Mouse (Mus musculus) CH12.LX (cell line): ENCODE measurements around the gene AU041133.
"Not testable (repeated sequence)": the region's sequence is repeated elsewhere in the genome, so short reads cannot be mapped to it uniquely, and the experiment has no call there.

Experiments used
- BHLHE40 ChIP-seq: IDR thresholded peaks from 2 replicates; pipeline ENCODE4 v1.6.1; 2011; ENCODE audit warnings: mild to moderate bottlenecking, low read depth, low read length, improper control_type of control experiment
- CHD2 ChIP-seq: IDR thresholded peaks from 2 replicates; pipeline ENCODE4 v1.6.1; 2011; ENCODE audit warnings: low read length, improper control_type of control experiment
- CTCF ChIP-seq, 2 experiments: IDR thresholded peaks in 1 of 2; conservative IDR thresholded peaks in 1 of 2; 2 replicates each; pipeline ENCODE4 v1.5.1; 2011 to 2012; ENCODE audit warnings: low read depth in 2 of 2, low read length in 2 of 2, improper control_type of control experiment in 1 of 2, inconsistent platforms in 1 of 2, mild to moderate bottlenecking in 1 of 2, moderate library complexity in 1 of 2
- ELF1 ChIP-seq: IDR thresholded peaks from 2 replicates; pipeline ENCODE4 v1.6.1; 2014; ENCODE audit warnings: low read depth, mild to moderate bottlenecking, inconsistent platforms, low read length, improper control_type of control experiment
- HCFC1 ChIP-seq: IDR thresholded peaks from 2 replicates; pipeline ENCODE4 v1.6.1; 2012; ENCODE audit warnings: low read depth, mild to moderate bottlenecking, inconsistent platforms, low read length, improper control_type of control experiment
- POLR2A ChIP-seq: IDR thresholded peaks from 2 replicates; pipeline ENCODE4 v1.6.1; 2011; ENCODE audit warnings: low read depth, mild to moderate bottlenecking, improper control_type of control experiment, low read length
- RCOR1 ChIP-seq: conservative IDR thresholded peaks from 2 replicates; pipeline ENCODE4 v1.6.1; 2012; ENCODE audit warnings: low read depth, mild to moderate bottlenecking, inconsistent platforms, low read length, improper control_type of control experiment
- TCF12 ChIP-seq: IDR thresholded peaks from 2 replicates; pipeline ENCODE4 v1.6.1; 2014; ENCODE audit warnings: low read depth, mild to moderate bottlenecking, inconsistent platforms, low read length, improper control_type of control experiment
- UBTF ChIP-seq: IDR thresholded peaks from 2 replicates; pipeline ENCODE4 v1.6.1; 2012; ENCODE audit warnings: low read depth, mild to moderate bottlenecking, inconsistent platforms, low read length, improper control_type of control experiment, moderate library complexity
- ZNF384 ChIP-seq: IDR thresholded peaks from 2 replicates; pipeline ENCODE4 v1.6.1; 2012; ENCODE audit warnings: low read depth, low read length, improper control_type of control experiment, inconsistent platforms

- TF ChIP-seq ELF1: peak; percentile 73
- TF ChIP-seq ZNF384; CTCF (conservative IDR thresholded peaks at IDR 0.05 in 1 of 2, IDR thresholded peaks at IDR 0.05 in 1 of 2; ENCODE audit: low read depth in 2 of 2, low read length in 2 of 2); BHLHE40; UBTF; RCOR1: not testable (repeated sequence)
- peak; percentile 66 for TF ChIP-seq CHD2
- 0 out of 2 replicates have a peak, but pooled peaks have one; percentile 7 for TF ChIP-seq TCF12
- peak; percentile 68 for TF ChIP-seq HCFC1
- TF ChIP-seq POLR2A: peak; percentile 66
Observed at GRCm38 (mm10) chr10:82082728-82083621, 44.8 kb upstream of the AU041133 start, which contains the start of gene BC024063.
